Mouse (Mus musculus) stomach, embryonic 16.5 days (tissue): ENCODE measurements around the gene Gm10128. TPM values are rescaled to one million over a fixed set of nuclear protein-coding genes. Genes with fewer than 3 reads are reported as not detected.
"Not testable (repeated sequence)": the region's sequence is repeated elsewhere in the genome, so short reads cannot be mapped to it uniquely, and the experiment has no call there.

Experiments
- ATAC-seq: fragments of 200-750 bp; cut with Nextera tagmentation; 2 replicates; pipeline ENCODE4 v1.8.0; 2017; ENCODE audit warnings: moderate number of reproducible peaks, moderate TSS enrichment; ENCODE audit not compliant: insufficient read depth, low FRiP score
- H3K27ac ChIP-seq: fragments of 300-500 bp; sonication (generic); 2 replicates; pipeline ENCODE4 v1.5.1; 2014; ENCODE audit warnings: low read length
- H3K27me3 ChIP-seq: fragments of 300-500 bp; sonication (generic); 2 replicates; pipeline ENCODE4 v1.6.1; 2014; ENCODE audit warnings: low read length, control low read depth, mixed read lengths; ENCODE audit not compliant: control insufficient read depth, insufficient read depth
- H3K36me3 ChIP-seq: fragments of 300-500 bp; sonication (generic); 2 replicates; pipeline ENCODE4 v1.6.1; 2014; ENCODE audit warnings: low read length; ENCODE audit not compliant: control insufficient read depth, insufficient read depth
- H3K4me1 ChIP-seq: fragments of 300-500 bp; sonication (generic); 2 replicates; pipeline ENCODE4 v1.6.1; 2014; ENCODE audit warnings: low read length, control low read depth, mixed read lengths; ENCODE audit not compliant: control insufficient read depth, insufficient read depth
- H3K4me2 ChIP-seq: fragments of 300-500 bp; sonication (generic); 2 replicates; pipeline ENCODE4 v1.6.1; 2014; ENCODE audit warnings: low read depth, low read length, mixed read lengths
- H3K4me3 ChIP-seq: fragments of 300-500 bp; sonication (generic); replicated peaks from 2 replicates; pipeline ENCODE4 v1.5.1; 2014; ENCODE audit warnings: mild to moderate bottlenecking, low read length
- H3K9ac ChIP-seq: fragments of 300-500 bp; sonication (generic); 2 replicates; pipeline ENCODE4 v1.6.1; 2014; ENCODE audit warnings: low read length
- H3K9me3 ChIP-seq: fragments of 300-500 bp; sonication (generic); replicated peaks from 2 replicates; pipeline ENCODE4 v1.6.1; 2016; ENCODE audit warnings: low read length, control low read depth; ENCODE audit not compliant: control insufficient read depth
- WGBS: fragments of 180-500 bp; shearing (Covaris S2); extraction: QIAGEN DNeasy Blood & Tissue Kit; methylation state at CpG from one replicate; pipeline ENCODE4 v1.1.7; 2014; 5-methylcytosine and 5-hydroxymethylcytosine counted together
- polyA plus RNA-seq: library from polyadenylated mRNA; unstranded; fragments of >200 nt; fragmentation: Nextera tagmentation; extraction: Ambion mirVana; gene quantifications from 2 replicates; pipeline ENCODE4 v1.2.1, GENCODE M21; 2015

Gm10128 gene
- polyA plus RNA-seq, result not detected in 2 replicates

GRCm38 (mm10) chr14:7643872-7644271, at the start of gene Gm10128:
TSS of gene Gm10128 (minus strand) at chr14:7643972.
- H3K4me3 ChIP-seq, H3K36me3 ChIP-seq, H3K4me1 ChIP-seq, ATAC-seq, H3K4me2 ChIP-seq, H3K27me3 ChIP-seq, H3K9ac ChIP-seq, H3K9me3 ChIP-seq, H3K27ac ChIP-seq: not testable (repeated sequence)
- WGBS, result no CpG with 5 or more reads among the region's 2 CpGs

GRCm38 (mm10) chr14:7681170-7681569, 37.4 kb upstream of the Gm10128 start:
- H3K9me3 ChIP-seq, H3K4me3 ChIP-seq, ATAC-seq, H3K4me2 ChIP-seq, H3K9ac ChIP-seq, H3K27ac ChIP-seq, H3K36me3 ChIP-seq, H3K27me3 ChIP-seq, H3K4me1 ChIP-seq: not testable (repeated sequence)
- 59% methylated on average over 5 of the region's 5 CpGs for WGBS

- not testable (repeated sequence) for H3K9ac ChIP-seq, H3K4me1 ChIP-seq, H3K27me3 ChIP-seq, ATAC-seq, H3K4me3 ChIP-seq, H3K27ac ChIP-seq, H3K4me2 ChIP-seq, H3K9me3 ChIP-seq, H3K36me3 ChIP-seq
- 66% methylated on average over 2 of the region's 2 CpGs for WGBS
Measured at GRCm38 (mm10) chr14:7662491-7662890, 18.7 kb upstream of the Gm10128 start.

- WGBS, result 1% methylated on average over 42 of the region's 76 CpGs
Measured at GRCm38 (mm10) chr14:7658101-7659074, 14.6 kb upstream of the Gm10128 start.

GRCm38 (mm10) chr14:7657456-7657855, 13.7 kb upstream of the Gm10128 start:
- not testable (repeated sequence) for H3K36me3 ChIP-seq, H3K27me3 ChIP-seq, ATAC-seq, H3K9ac ChIP-seq, H3K4me1 ChIP-seq, H3K27ac ChIP-seq, H3K9me3 ChIP-seq, H3K4me3 ChIP-seq
- 2% methylated on average over 7 of the region's 10 CpGs for WGBS
- peak overlapping the region; percentile 47; the same call in 1 of the 2 replicates for H3K4me2 ChIP-seq

More at GRCm38 (mm10) chr14:7658101-7659074, 14.6 kb upstream of the Gm10128 start:
- H3K4me1 ChIP-seq, ATAC-seq, H3K27ac ChIP-seq, H3K27me3 ChIP-seq, H3K9me3 ChIP-seq, H3K36me3 ChIP-seq: not testable (repeated sequence)
- H3K4me2 ChIP-seq, result peak overlapping the region; percentile 55
- H3K4me3 ChIP-seq, result peak overlapping the region; percentile 33
- peak overlapping the region; percentile 54; the same call in 1 of the 2 replicates for H3K9ac ChIP-seq

- H3K4me3 ChIP-seq, ATAC-seq, H3K27ac ChIP-seq, H3K9ac ChIP-seq, H3K27me3 ChIP-seq, H3K4me1 ChIP-seq, H3K9me3 ChIP-seq, H3K4me2 ChIP-seq, H3K36me3 ChIP-seq: not testable (repeated sequence)
- WGBS, result no CpG with 5 or more reads among the region's 2 CpGs
Measured at GRCm38 (mm10) chr14:7595492-7595891, 48.3 kb downstream of the Gm10128 start, which contains the start of gene Gm10338. TSS of gene Gm10338 (minus strand) at chr14:7595592.

Other genes with a start within 250 kb of the Gm10128 start
- gene Gm3755, start 193.1 kb downstream of the Gm10128 start, polyA plus RNA-seq, result not detected in 2 replicates
- gene Gm3752, start 160.2 kb downstream of the Gm10128 start, polyA plus RNA-seq, result 0.17 and 0.36 TPM in 2 replicates
- gene Gm3558, start 75.4 kb downstream of the Gm10128 start, polyA plus RNA-seq, result 0.45 and 0.59 TPM in 2 replicates
- not detected in 2 replicates for gene Gm10338, start 48.4 kb downstream of the Gm10128 start, polyA plus RNA-seq
- gene Gm26661, start 147.6 kb upstream of the Gm10128 start, polyA plus RNA-seq, result not detected in 2 replicates
- gene Flnb, start 174.0 kb upstream of the Gm10128 start, polyA plus RNA-seq, result 25.8 and 26.9 TPM in 2 replicates